Mouse (Mus musculus): ENCODE data around the gene Cebpa.

The Cebpa gene

DNA sequence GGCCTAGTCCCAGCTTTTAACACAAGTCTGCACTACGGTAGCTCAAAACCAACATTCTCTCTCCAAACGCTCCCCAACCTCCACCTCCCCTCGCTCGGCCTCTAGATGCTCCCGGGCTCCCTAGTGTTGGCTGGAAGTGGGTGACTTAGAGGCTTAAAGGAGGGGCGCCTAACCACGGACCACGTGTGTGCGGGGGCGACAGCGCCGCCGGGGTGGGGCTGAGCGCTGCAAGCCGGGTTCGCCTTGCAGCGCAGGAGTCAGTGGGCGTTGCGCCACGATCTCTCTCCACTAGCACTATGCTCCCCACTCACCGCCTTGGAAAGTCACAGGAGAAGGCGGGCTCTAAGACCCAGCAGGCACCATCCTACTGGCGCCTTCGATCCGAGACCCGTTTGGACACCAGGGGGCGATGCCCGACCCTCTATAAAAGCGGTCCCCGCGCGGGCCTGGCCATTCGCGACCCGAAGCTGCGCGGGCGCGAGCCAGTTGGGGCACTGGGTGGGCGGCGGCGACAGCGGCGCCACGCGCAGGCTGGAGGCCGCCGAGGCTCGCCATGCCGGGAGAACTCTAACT lies at the start of gene Cebpa:
TSS of gene Cebpa (plus strand) at position 453 of the 573 bp plus-strand sequence.
- in situ Hi-C loops (cut with MseI, MboI): loop anchor here in 1 of 2 experiments (5.0 kb wide), 1 partner anchor 53 kb away; no protein-coding TSS in a partner anchor

DNA sequence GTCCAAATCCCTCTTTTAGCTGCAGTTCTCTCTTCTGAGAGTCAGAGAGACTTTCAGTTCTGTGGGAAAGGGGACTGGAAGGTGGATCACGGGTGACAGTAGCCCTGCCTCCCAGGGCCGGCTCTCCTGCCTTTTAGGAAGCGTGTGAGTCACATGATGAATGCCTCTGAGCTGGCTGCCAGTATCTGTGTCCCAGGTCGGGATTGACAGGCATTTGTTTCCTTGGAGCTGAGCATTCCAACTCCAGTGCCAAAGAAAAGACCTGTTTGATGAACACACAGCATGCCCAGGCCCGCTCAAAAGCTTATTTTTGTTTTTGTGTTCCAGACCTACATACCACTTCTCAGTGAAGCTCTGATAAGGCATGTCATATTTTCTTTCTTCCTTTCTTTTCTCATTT lies 42.4 kb upstream of the Cebpa start:
- in situ Hi-C loops (cut with MseI, MboI): no loop called here

GRCm38 (mm10) chr7:35080843-35081338 lies 38.2 kb upstream of the Cebpa start:
- in situ Hi-C loops (cut with MseI, MboI): no loop called here

DNA sequence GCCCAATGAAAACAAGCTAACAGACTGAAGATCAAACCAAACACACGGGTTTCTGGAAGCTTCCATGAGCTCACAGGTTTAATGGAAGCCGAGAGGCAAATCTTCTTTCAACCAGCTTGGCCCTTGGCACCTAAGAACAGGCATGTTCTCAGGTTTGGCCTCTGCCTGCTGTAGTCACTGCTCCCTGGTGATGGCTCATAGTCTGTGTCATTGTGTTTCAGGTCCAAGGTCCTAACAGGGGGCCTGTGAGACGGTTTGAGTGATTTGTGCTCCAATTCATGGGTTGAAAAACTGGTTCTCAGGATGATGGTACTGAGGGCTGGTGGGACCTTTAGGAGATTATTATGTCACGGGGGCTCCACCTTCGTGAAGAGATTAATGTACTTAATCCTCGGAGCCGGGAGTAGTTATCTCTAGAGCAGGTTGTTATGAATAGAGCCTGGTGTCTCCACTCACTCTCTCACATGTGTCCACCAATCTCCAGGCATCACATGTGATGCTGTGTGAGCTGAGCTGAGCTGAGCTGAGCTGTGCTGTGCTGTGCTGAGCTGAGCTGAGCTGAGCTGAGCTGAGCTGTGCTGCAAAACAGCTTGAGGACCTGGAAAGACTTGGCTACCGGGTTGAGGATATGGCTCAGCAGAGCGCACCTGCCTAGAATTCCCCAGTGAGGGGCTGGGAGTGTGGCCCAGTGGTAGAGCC lies 37.5 kb upstream of the Cebpa start:
- in situ Hi-C loops (cut with MseI, MboI): no loop called here

GRCm38 (mm10) chr7:35084565-35085360 lies 34.3 kb upstream of the Cebpa start:
- in situ Hi-C loops (cut with MseI, MboI): no loop called here

DNA sequence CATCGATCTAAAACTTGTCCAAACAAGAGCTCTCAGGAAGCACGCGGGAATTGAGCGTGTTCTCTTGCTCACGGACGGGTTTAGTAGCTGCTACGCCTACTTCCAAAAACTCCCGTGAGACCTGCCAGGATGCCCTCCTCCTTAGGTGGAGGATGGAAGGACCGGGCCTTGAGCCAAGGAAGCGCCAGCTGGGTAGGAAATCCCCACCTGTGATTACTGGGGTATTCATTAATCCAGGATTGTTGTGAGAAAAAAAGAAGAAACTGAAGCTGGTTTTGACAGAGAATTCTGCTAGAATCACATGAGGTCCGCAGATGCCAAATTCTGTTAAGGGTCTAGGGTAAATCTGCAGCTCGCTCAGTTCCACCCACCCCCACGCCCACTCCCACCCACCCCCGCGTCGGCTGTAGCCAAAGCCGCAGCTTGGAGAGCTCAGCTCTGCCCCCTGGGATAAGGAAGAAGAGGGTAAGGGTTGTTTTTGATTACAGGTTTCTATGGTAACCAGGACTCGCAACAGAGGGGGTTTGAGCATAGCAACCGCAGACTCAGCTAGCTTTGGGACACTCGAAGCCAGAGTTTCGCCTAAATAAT lies 32.7 kb upstream of the Cebpa start:
- in situ Hi-C loops (cut with MseI, MboI): no loop called here

- in situ Hi-C loops (cut with MseI, MboI): no loop called here
Observed at GRCm38 (mm10) chr7:35090550-35090949, 28.5 kb upstream of the Cebpa start.

GRCm38 (mm10) chr7:35094975-35095678 lies 24.0 kb upstream of the Cebpa start:
- in situ Hi-C loops (cut with MseI, MboI): no loop called here

GRCm38 (mm10) chr7:35098777-35099176 lies 20.3 kb upstream of the Cebpa start:
- in situ Hi-C loops (cut with MseI, MboI): no loop called here

GRCm38 (mm10) chr7:35099528-35099927 lies 19.6 kb upstream of the Cebpa start:
- in situ Hi-C loops (cut with MseI, MboI): no loop called here

DNA sequence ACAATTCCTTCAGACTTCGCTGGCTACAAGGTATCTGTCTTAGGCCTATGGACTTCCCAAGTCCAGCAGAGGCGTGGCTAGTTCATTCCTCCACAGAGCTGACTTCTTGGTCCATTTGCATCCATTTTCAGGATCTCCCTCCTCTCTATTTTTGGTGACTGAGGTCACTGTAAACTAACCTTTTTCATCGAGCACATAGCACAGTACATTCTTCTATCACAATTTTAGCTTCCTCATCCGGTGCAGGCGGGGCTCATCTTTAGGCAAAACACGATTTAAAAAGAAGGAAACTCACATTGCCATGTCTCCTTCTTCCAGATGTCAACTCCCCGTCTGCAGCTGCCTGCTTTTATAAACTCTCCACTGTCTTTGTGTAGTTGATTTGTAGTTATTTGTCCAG lies 12.5 kb upstream of the Cebpa start:
- in situ Hi-C loops (cut with MseI, MboI): no loop called here

- in situ Hi-C loops (cut with MseI, MboI): no loop called here
Observed at GRCm38 (mm10) chr7:35107630-35108029, 11.5 kb upstream of the Cebpa start.

- in situ Hi-C loops (cut with MseI, MboI): no loop called here
Observed at GRCm38 (mm10) chr7:35108046-35108445, 11.0 kb upstream of the Cebpa start.

GRCm38 (mm10) chr7:35108663-35109062 lies 10.4 kb upstream of the Cebpa start:
- in situ Hi-C loops (cut with MseI, MboI): no loop called here

GRCm38 (mm10) chr7:35113136-35113535 lies 6.0 kb upstream of the Cebpa start:
- in situ Hi-C loops (cut with MseI, MboI): no loop called here

- in situ Hi-C loops (cut with MseI, MboI): no loop called here
Observed at GRCm38 (mm10) chr7:35113721-35114120, 5.4 kb upstream of the Cebpa start.

DNA sequence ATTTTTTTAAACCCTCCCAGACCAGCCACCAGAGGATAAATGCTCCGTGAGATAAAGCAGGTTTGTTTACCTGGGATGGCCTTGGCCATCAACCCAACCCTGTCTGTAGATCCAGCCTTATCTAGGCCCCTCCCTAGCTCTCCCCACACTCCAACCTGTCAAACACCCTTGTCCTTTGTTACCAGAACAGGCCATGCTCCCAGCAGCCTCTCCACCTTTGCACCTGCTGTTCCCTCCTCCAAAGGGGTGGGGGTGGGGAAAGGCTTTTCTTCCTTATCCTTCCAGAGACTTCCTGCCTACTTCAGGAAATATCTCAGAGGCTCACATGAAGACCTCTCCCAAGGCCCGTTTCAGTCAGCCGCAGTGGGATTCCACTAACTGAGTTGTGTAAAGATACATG lies 2.6 kb upstream of the Cebpa start:
- in situ Hi-C loops (cut with MseI, MboI): loop anchor here in 1 of 2 experiments (5.0 kb wide), 1 partner anchor 56 kb away; no protein-coding TSS in a partner anchor

- in situ Hi-C loops (cut with MseI, MboI): loop anchor here in 1 of 2 experiments (5.0 kb wide), 1 partner anchor 55 kb away; no protein-coding TSS in a partner anchor
Observed at GRCm38 (mm10) chr7:35117052-35117451, 2.0 kb upstream of the Cebpa start.

DNA sequence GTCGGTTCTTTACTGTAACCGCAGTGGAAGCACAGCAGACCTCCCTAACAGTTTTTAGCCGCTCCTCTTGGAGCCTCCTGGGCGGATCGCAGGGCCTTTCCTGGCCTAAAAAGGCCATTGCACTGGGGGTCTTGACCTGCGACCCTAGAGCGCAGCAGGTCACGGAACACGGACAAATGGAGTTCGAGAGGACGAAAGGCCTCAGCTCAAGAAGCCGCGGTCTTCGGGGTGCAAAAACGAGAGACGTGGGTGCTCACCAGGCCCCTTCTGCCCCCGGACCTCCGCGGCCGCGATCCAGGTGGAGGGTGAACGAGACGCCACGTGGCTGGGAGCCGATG lies 1.4 kb upstream of the Cebpa start:
- in situ Hi-C loops (cut with MseI, MboI): loop anchor here in 1 of 2 experiments (5.0 kb wide), 1 partner anchor 55 kb away; no protein-coding TSS in a partner anchor

GRCm38 (mm10) chr7:35118099-35118781 lies 853 bp upstream of the Cebpa start:
- in situ Hi-C loops (cut with MseI, MboI): loop anchor here in 1 of 2 experiments (5.0 kb wide), 1 partner anchor 54 kb away; no protein-coding TSS in a partner anchor
